Mouse (Mus musculus): ENCODE data around the gene Spns3. TPM values are rescaled to one million over a fixed set of nuclear protein-coding genes. Genes with fewer than 3 reads are reported as not detected.

Spns3 gene
- polyA plus RNA-seq, 1 experiment from 2014 or later: 0.95 TPM

- ATAC-seq (ENCODE audit: insufficient number of reproducible peaks, low FRiP score, low TSS enrichment, low read depth): no peak
- H3K9me3 ChIP-seq (replicated peaks): no peaks in the 10 kb centered on the region
- 62% methylated on average over 15 of the region's 15 CpGs for WGBS
- H3K27ac ChIP-seq (replicated peaks): no peak overlapping the region
- no peak overlapping the region for H3K4me3 ChIP-seq (replicated peaks)
- no peak overlapping the region for H3K4me2 ChIP-seq (replicated peaks)
- no peak overlapping the region for H3K9ac ChIP-seq
- H3K4me1 ChIP-seq: peaks cover 19% of the 10 kb centered on the region
- H3K36me3 ChIP-seq: no peaks in the 10 kb centered on the region
- peaks cover 37% of the 10 kb centered on the region for H3K27me3 ChIP-seq
Measured at GRCm38 (mm10) chr11:72491130-72491960, 59.0 kb downstream of the Spns3 start.

- peaks cover 25% of the 10 kb centered on the region for H3K4me1 ChIP-seq
- peak; percentile 86 for ATAC-seq (ENCODE audit: insufficient number of reproducible peaks, low FRiP score, low TSS enrichment, low read depth)
- H3K4me3 ChIP-seq (replicated peaks): peak within 1 kb of the TSS; percentile 60
- peaks cover 37% of the 10 kb centered on the region for H3K27me3 ChIP-seq
- no peaks in the 10 kb centered on the region for H3K9me3 ChIP-seq (replicated peaks)
- peak within 1 kb of the TSS; percentile 51; the same call in 1 of the 2 replicates for H3K27ac ChIP-seq (replicated peaks)
- H3K4me2 ChIP-seq (replicated peaks): peak within 1 kb of the TSS; percentile 98
- H3K9ac ChIP-seq: peak within 1 kb of the TSS; percentile 35
- H3K36me3 ChIP-seq: no peaks in the 10 kb centered on the region
- under 1% methylated on average over 39 of the region's 42 CpGs for WGBS
Measured at GRCm38 (mm10) chr11:72489881-72490301, 60.4 kb downstream of the Spns3 start, which contains the start of gene Spns2. Gene Spns2, minus strand, starts transcription at chr11:72489904.

DNA sequence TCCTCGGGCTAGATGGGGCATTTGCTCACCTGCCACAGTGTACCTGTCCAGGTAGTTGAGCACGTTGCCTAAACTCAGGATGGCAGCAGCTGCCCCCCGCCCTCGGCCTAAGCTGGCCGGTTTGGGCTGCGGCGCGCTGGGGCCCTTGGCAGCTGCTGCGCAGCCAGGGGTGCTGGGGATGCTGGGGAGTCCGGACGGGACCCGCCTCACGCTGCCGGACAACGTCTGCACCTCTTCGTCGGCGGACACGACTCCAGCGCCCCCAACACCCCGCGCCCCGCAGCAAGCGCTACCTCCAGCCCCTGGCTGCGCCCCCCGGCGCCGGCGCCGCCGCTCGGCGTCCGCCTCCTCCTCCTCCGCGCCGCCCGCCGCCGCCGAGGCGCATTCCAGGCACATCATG is 60.9 kb downstream of the Spns3 start:
- H3K27me3 ChIP-seq: peaks cover 37% of the 10 kb centered on the region
- no peak overlapping the region for H3K27ac ChIP-seq (replicated peaks)
- peak overlapping the region; percentile 98 for H3K4me2 ChIP-seq (replicated peaks)
- H3K36me3 ChIP-seq: no peaks in the 10 kb centered on the region
- H3K9ac ChIP-seq: peak overlapping the region; percentile 35
- 0% methylated on average over 23 of the region's 42 CpGs for WGBS
- no peak for ATAC-seq (ENCODE audit: insufficient number of reproducible peaks, low FRiP score, low TSS enrichment, low read depth)
- H3K9me3 ChIP-seq (replicated peaks): no peaks in the 10 kb centered on the region
- peaks cover 25% of the 10 kb centered on the region for H3K4me1 ChIP-seq
- H3K4me3 ChIP-seq (replicated peaks): peak overlapping the region; percentile 60

DNA sequence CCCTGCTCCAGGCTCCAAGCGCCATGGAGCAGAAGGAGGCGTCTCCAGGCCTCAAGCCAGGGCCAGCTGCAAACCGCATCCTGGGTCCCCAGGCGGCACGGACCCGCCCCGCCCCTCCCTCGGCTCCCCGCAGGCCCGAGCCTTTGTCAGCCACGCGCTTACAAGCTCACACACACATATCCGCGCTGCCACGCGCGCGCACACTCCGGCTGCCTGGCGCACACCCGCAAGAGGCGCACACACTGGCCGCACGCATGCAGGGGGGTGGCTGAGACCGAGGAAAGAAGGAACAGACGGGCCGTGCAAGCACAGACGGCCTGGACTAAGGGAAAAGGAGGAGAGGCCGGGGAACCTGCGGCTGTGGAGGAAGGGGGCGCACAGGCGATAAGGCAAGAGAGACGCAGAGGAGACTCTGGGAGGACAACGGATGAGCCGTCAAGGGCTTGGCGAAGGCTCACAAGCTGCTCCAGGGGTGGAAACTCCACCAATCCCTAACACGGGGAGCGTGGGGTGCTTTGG is 61.5 kb downstream of the Spns3 start:
- WGBS: under 1% methylated on average over 38 of the region's 38 CpGs
- peaks cover 25% of the 10 kb centered on the region for H3K4me1 ChIP-seq
- peaks cover 37% of the 10 kb centered on the region for H3K27me3 ChIP-seq
- H3K4me3 ChIP-seq (replicated peaks): peak overlapping the region; percentile 60
- no peaks in the 10 kb centered on the region for H3K36me3 ChIP-seq
- peak overlapping the region; percentile 35 for H3K9ac ChIP-seq
- H3K4me2 ChIP-seq (replicated peaks): peak overlapping the region; percentile 98
- H3K9me3 ChIP-seq (replicated peaks): no peaks in the 10 kb centered on the region
- H3K27ac ChIP-seq (replicated peaks): peak overlapping the region; percentile 51; the same call in 1 of the 2 replicates
- peak; percentile 51 for ATAC-seq (ENCODE audit: insufficient number of reproducible peaks, low FRiP score, low TSS enrichment, low read depth)

GRCm38 (mm10) chr11:72487739-72488138 is 62.6 kb downstream of the Spns3 start:
- Histone ChIP-seq H3K27ac (replicated peaks) (no peak overlapping the region), H3K9me3 (replicated peaks) (no peaks in the 10 kb centered on the region), H3K4me2 (replicated peaks) (peak overlapping the region; percentile 98), H3K4me1 (peaks cover 25% of the 10 kb centered on the region), H3K27me3 (peaks cover 37% of the 10 kb centered on the region), H3K9ac (no peak overlapping the region), H3K4me3 (replicated peaks) (peak overlapping the region; percentile 60; the same call in 1 of the 2 replicates), H3K36me3 (no peaks in the 10 kb centered on the region)
- 87% methylated on average over 2 of the region's 2 CpGs for whole genome bisulfite sequencing
- ATAC-seq (ENCODE audit: insufficient number of reproducible peaks, low FRiP score, low TSS enrichment, low read depth): no peak

DNA sequence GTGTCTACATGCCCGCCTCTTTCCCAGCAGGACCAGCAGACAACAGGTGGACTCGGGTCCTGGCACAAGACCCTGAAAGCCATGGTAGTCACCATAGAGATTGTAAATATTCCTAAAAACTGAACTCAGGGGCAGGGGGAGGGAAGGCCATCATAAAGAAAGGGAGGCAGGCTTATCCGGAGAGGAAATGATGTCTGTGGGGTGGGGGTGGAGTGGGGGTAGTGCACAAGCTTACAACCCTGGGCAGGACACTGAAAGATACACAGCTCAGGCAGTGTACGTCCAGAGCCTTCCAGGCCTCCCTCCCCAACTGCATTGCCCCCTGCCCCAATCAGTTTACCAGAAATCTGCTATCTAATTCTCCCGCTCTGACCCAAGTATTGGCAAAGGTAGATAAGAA is 63.1 kb downstream of the Spns3 start:
- no peak for ATAC-seq (ENCODE audit: insufficient number of reproducible peaks, low FRiP score, low TSS enrichment, low read depth)
- peaks cover 37% of the 10 kb centered on the region for H3K27me3 ChIP-seq
- H3K9ac ChIP-seq: no peak overlapping the region
- H3K27ac ChIP-seq (replicated peaks): no peak overlapping the region
- H3K4me1 ChIP-seq: peaks cover 25% of the 10 kb centered on the region
- no peaks in the 10 kb centered on the region for H3K36me3 ChIP-seq
- WGBS: 59% methylated on average over 5 of the region's 5 CpGs
- H3K4me2 ChIP-seq (replicated peaks): 0 out of 2 replicates have a peak overlapping the region, but pooled peaks have one; percentile 98
- H3K9me3 ChIP-seq (replicated peaks): no peaks in the 10 kb centered on the region
- no peak overlapping the region for H3K4me3 ChIP-seq (replicated peaks)

- Histone ChIP-seq H3K4me1 (peaks cover 25% of the 10 kb centered on the region), H3K27ac (replicated peaks) (no peak overlapping the region), H3K4me3 (replicated peaks) (no peak overlapping the region), H3K9ac (no peak overlapping the region), H3K27me3 (peaks cover 37% of the 10 kb centered on the region), H3K9me3 (replicated peaks) (no peaks in the 10 kb centered on the region), H3K36me3 (no peaks in the 10 kb centered on the region), H3K4me2 (replicated peaks) (no peak overlapping the region)
- ATAC-seq (ENCODE audit: insufficient number of reproducible peaks, low FRiP score, low TSS enrichment, low read depth): no peak
- WGBS: 58% methylated on average over 11 of the region's 11 CpGs
Measured at GRCm38 (mm10) chr11:72485960-72486359, 64.3 kb downstream of the Spns3 start.

- 54% methylated on average over 5 of the region's 5 CpGs for whole genome bisulfite sequencing
- peaks cover 37% of the 10 kb centered on the region for H3K27me3 ChIP-seq
- H3K27ac ChIP-seq (replicated peaks): no peak overlapping the region
- H3K4me3 ChIP-seq (replicated peaks): no peak overlapping the region
- ATAC-seq (ENCODE audit: insufficient number of reproducible peaks, low FRiP score, low TSS enrichment, low read depth): no peak
- H3K36me3 ChIP-seq: no peaks in the 10 kb centered on the region
- H3K4me2 ChIP-seq (replicated peaks): no peak overlapping the region
- no peaks in the 10 kb centered on the region for H3K9me3 ChIP-seq (replicated peaks)
- H3K4me1 ChIP-seq: peaks cover 25% of the 10 kb centered on the region
- H3K9ac ChIP-seq: no peak overlapping the region
Measured at GRCm38 (mm10) chr11:72485157-72485556, 65.1 kb downstream of the Spns3 start.

DNA sequence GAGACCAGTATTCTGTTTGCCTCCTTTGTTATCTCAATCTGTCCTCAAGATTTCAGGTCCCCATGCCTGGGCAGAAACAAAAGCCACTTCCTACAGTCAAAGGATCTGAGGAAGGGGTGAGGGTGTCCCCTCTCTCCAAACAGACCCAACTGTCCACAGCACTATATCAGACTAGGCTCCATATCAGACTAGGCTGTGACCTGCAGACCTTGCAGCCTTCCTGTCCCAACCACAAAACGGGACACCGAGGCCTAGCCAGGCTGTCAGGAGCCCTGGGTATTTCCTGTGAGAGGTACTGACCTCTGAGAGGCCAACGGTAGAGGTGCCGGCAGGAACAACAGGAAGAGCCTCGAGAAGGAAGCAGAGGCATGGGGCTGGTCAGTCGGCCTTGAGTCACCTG is 65.8 kb downstream of the Spns3 start:
- no peaks in the 10 kb centered on the region for H3K36me3 ChIP-seq
- H3K27me3 ChIP-seq: peaks cover 31% of the 10 kb centered on the region
- H3K9ac ChIP-seq: no peak overlapping the region
- WGBS: 57% methylated on average over 6 of the region's 6 CpGs
- no peak for ATAC-seq (ENCODE audit: insufficient number of reproducible peaks, low FRiP score, low TSS enrichment, low read depth)
- no peaks in the 10 kb centered on the region for H3K9me3 ChIP-seq (replicated peaks)
- no peak overlapping the region for H3K27ac ChIP-seq (replicated peaks)
- H3K4me2 ChIP-seq (replicated peaks): no peak overlapping the region
- H3K4me3 ChIP-seq (replicated peaks): no peak overlapping the region
- H3K4me1 ChIP-seq: peaks cover 19% of the 10 kb centered on the region

- Histone ChIP-seq H3K4me3 (replicated peaks) (no peak overlapping the region), H3K36me3 (no peaks in the 10 kb centered on the region), H3K9ac (no peak overlapping the region), H3K9me3 (replicated peaks) (no peaks in the 10 kb centered on the region), H3K27me3 (peaks cover 5% of the 10 kb centered on the region), H3K4me1 (peaks cover 20% of the 10 kb centered on the region), H3K27ac (replicated peaks) (no peak overlapping the region), H3K4me2 (replicated peaks) (no peak overlapping the region)
- ATAC-seq (ENCODE audit: insufficient number of reproducible peaks, low FRiP score, low TSS enrichment, low read depth): no peak
- WGBS: 78% methylated on average over 4 of the region's 4 CpGs
Measured at GRCm38 (mm10) chr11:72481952-72482351, 68.4 kb downstream of the Spns3 start.

- Histone ChIP-seq H3K9me3 (replicated peaks) (no peaks in the 10 kb centered on the region), H3K27me3 (no peaks in the 10 kb centered on the region), H3K4me3 (replicated peaks) (no peak overlapping the region), H3K27ac (replicated peaks) (no peak overlapping the region), H3K4me1 (peaks cover 21% of the 10 kb centered on the region), H3K4me2 (replicated peaks) (no peak overlapping the region), H3K9ac (no peak overlapping the region), H3K36me3 (no peaks in the 10 kb centered on the region)
- WGBS: 67% methylated on average over 5 of the region's 5 CpGs
- 0 out of 2 replicates have a peak, but pooled peaks have one; percentile 13 for ATAC-seq (ENCODE audit: insufficient number of reproducible peaks, low FRiP score, low TSS enrichment, low read depth)
Measured at GRCm38 (mm10) chr11:72481313-72481712, 69.0 kb downstream of the Spns3 start.
